Mouse (Mus musculus) heart, embryonic 12.5 days (tissue): ENCODE results near the gene Ppip5k2. TPM values are rescaled to one million over a fixed set of nuclear protein-coding genes. Genes with fewer than 3 reads are reported as not detected.

Experiments
- ATAC-seq: fragments of 200-750 bp; cut with Nextera tagmentation; 2 replicates; pipeline ENCODE4 v1.8.0; 2017; ENCODE audit warnings: moderate TSS enrichment, moderate library complexity; ENCODE audit not compliant: insufficient number of reproducible peaks, low FRiP score
- H3K27ac ChIP-seq: fragments of 300-500 bp; sonication (generic); 2 replicates; pipeline ENCODE4 v1.5.1; 2016; ENCODE audit warnings: mild to moderate bottlenecking, moderate library complexity; ENCODE audit not compliant: poor library complexity, severe bottlenecking
- H3K27me3 ChIP-seq: fragments of 300-500 bp; sonication (generic); replicated peaks from 2 replicates; pipeline ENCODE4 v1.6.1; 2016; ENCODE audit warnings: mild to moderate bottlenecking, moderate library complexity
- H3K36me3 ChIP-seq: fragments of 300-500 bp; sonication (generic); 2 replicates; pipeline ENCODE4 v1.6.1; 2016; ENCODE audit warnings: mild to moderate bottlenecking, moderate library complexity
- H3K4me1 ChIP-seq: fragments of 300-500 bp; sonication (generic); replicated peaks from 2 replicates; pipeline ENCODE4 v1.6.1; 2016; ENCODE audit warnings: mild to moderate bottlenecking
- H3K4me2 ChIP-seq: fragments of 300-500 bp; sonication (generic); 2 replicates; pipeline ENCODE4 v1.6.1; 2016; ENCODE audit warnings: mild to moderate bottlenecking, moderate library complexity
- H3K4me3 ChIP-seq: fragments of 300-500 bp; sonication (generic); 2 replicates; pipeline ENCODE4 v1.5.1; 2016; ENCODE audit warnings: mild to moderate bottlenecking
- H3K9ac ChIP-seq: fragments of 300-500 bp; sonication (generic); 2 replicates; pipeline ENCODE4 v1.6.1; 2016; ENCODE audit warnings: mild to moderate bottlenecking, moderate library complexity
- H3K9me3 ChIP-seq: fragments of 300-500 bp; sonication (generic); replicated peaks from 2 replicates; pipeline ENCODE4 v1.6.1; 2016; ENCODE audit warnings: mild to moderate bottlenecking, moderate library complexity
- WGBS: fragments of 180-500 bp; shearing (Covaris S2); methylation state at CpG from one replicate; pipeline ENCODE4 v1.1.7; 2016; 5-methylcytosine and 5-hydroxymethylcytosine counted together
- polyA plus RNA-seq: library from polyadenylated mRNA; unstranded; fragments of >200 nt; fragmentation: Nextera tagmentation; extraction: Ambion mirVana; gene quantifications from 2 replicates; pipeline ENCODE4 v1.2.1, GENCODE M21; 2016

Gene Ppip5k2
- polyA plus RNA-seq, 1 experiment from 2014 or later: 50.9 TPM

DNA sequence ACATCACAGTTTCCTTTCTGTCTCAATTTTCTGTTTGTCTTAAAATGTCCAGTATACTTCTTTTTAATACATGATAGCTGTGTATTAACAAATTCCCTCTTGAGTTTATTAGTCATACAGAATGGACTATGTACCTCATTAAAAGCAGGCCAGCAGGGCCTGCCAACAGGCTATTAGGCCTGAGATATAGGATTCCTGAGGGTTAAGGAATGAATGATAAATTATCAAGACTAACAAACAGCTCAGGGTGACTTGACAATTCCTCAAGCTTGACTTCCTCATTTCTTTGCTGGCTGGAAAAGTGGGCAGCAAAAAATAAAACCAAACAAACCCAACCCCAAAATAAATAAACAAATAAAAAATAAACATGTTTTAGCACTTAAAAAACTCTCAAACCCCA, 64.8 kb downstream of the Ppip5k2 start:
- H3K27me3 ChIP-seq: no peaks in the 10 kb centered on the region
- no peaks in the 10 kb centered on the region for H3K9me3 ChIP-seq
- no peaks in the 10 kb centered on the region for H3K4me1 ChIP-seq
- H3K4me2 ChIP-seq: no peak overlapping the region
- no peak overlapping the region for H3K9ac ChIP-seq
- no peak overlapping the region for H3K27ac ChIP-seq
- no peak for ATAC-seq
- H3K36me3 ChIP-seq: peaks cover 34% of the 10 kb centered on the region
- no peak overlapping the region for H3K4me3 ChIP-seq

DNA sequence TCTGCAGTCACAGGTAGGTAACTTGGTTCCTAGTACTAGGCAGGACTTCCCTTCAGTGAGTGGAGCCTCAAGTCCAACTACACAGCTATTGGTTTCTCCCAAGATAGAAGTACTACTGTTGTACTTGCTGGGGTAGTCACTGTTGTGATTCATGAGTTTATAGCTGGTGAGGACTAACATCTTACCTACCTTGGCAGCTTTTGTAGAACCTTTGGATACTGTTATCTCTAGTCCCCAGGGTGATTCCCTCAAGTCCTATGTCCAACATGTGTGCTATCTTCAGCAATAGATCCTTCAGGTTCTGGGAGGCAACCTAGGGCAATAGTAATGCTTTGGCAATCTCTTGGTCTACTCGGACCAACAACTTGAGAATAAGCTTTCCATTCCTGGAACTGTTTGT, 65.6 kb downstream of the Ppip5k2 start:
- Histone ChIP-seq H3K27me3 (no peaks in the 10 kb centered on the region), H3K4me1 (no peaks in the 10 kb centered on the region), H3K9ac (no peak overlapping the region), H3K9me3 (no peaks in the 10 kb centered on the region), H3K36me3 (peaks cover 30% of the 10 kb centered on the region), H3K27ac (no peak overlapping the region), H3K4me2 (no peak overlapping the region), H3K4me3 (no peak overlapping the region)
- no peak for ATAC-seq
- WGBS: 83% methylated on average over 1 of the region's 1 CpGs

GRCm38 (mm10) chr1:97698956-97699570, 71.1 kb downstream of the Ppip5k2 start:
- H3K4me2 ChIP-seq: peak overlapping the region; percentile 54
- 10% methylated on average over 11 of the region's 11 CpGs for WGBS
- no peaks in the 10 kb centered on the region for H3K9me3 ChIP-seq
- H3K9ac ChIP-seq: no peak overlapping the region
- peak; percentile 36; the same call in 1 of the 2 replicates for ATAC-seq
- H3K4me1 ChIP-seq: peaks cover 11% of the 10 kb centered on the region
- H3K27ac ChIP-seq: no peak overlapping the region
- no peak overlapping the region for H3K4me3 ChIP-seq
- no peaks in the 10 kb centered on the region for H3K27me3 ChIP-seq
- peaks cover 1% of the 10 kb centered on the region; the same call in 1 of the 2 replicates for H3K36me3 ChIP-seq

GRCm38 (mm10) chr1:97697273-97697672, 72.9 kb downstream of the Ppip5k2 start:
- Histone ChIP-seq H3K9me3 (no peaks in the 10 kb centered on the region), H3K36me3 (no peaks in the 10 kb centered on the region), H3K27me3 (no peaks in the 10 kb centered on the region), H3K27ac (no peak overlapping the region), H3K4me2 (no peak overlapping the region), H3K9ac (no peak overlapping the region), H3K4me1 (peaks cover 11% of the 10 kb centered on the region), H3K4me3 (no peak overlapping the region)
- ATAC-seq: no peak
- 92% methylated on average over 1 of the region's 1 CpGs for WGBS

GRCm38 (mm10) chr1:97693825-97694224, 76.4 kb downstream of the Ppip5k2 start:
- H3K27me3 ChIP-seq: no peaks in the 10 kb centered on the region
- ATAC-seq: no peak
- H3K36me3 ChIP-seq: no peaks in the 10 kb centered on the region
- H3K9ac ChIP-seq: no peak overlapping the region
- no peak overlapping the region for H3K4me3 ChIP-seq
- peaks cover 6% of the 10 kb centered on the region for H3K4me1 ChIP-seq
- H3K27ac ChIP-seq: no peak overlapping the region
- H3K9me3 ChIP-seq: no peaks in the 10 kb centered on the region
- no peak overlapping the region for H3K4me2 ChIP-seq

DNA sequence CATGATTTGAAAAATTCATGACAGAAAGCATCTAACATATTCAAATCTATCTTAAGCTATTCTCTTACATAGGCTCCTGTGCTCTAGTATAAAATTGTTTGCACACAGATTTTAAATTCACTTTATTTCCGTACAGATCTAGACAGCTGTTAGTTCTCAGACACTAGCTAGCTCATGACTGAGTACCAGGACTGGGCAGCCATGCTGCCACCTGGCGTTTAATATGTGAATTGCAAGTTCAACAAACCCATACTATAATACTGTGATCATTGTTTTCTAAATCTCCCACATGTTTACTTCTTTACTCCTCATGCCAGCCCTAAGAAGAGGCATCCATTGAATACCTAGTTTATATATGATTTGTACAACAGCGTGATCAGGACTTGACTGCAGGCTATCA, 81.5 kb downstream of the Ppip5k2 start:
- Histone ChIP-seq H3K4me2 (no peak overlapping the region), H3K4me1 (no peaks in the 10 kb centered on the region), H3K4me3 (no peak overlapping the region), H3K27me3 (no peaks in the 10 kb centered on the region), H3K27ac (no peak overlapping the region), H3K36me3 (no peaks in the 10 kb centered on the region), H3K9me3 (no peaks in the 10 kb centered on the region), H3K9ac (no peak overlapping the region)
- no peak for ATAC-seq
- 9% methylated on average over 3 of the region's 3 CpGs for WGBS

DNA sequence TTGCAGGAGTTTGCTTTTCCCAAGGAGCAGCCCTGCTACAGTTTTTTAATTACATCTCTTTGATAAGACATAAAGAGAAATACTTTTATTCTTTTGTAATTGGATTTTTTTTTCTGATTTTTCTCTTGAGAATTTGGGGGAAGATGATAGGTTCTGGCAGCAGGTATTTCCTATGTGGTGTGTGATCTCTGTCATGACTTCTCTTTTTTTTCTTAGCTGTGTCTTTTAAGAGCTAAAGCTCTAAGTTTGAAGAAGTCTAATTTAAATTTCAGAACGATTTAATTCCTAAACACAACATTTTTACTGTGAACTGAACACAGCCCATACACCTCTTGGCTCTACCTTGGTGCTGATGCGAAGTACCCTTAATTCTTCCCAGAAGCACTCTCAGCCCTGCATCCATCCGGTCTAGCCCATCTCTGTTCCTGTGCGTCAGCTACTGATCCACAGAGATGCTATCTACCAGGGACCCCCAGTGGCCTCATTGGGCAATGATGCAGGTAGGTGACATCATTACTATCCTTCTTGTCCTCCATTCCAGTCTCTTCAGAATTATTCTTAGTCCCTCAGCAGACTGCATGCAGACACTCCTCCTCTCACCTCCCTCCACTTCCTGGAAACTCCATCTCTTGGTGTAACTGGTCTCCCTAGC, 93.6 kb downstream of the Ppip5k2 start:
- H3K4me3 ChIP-seq: no peak overlapping the region
- no peaks in the 10 kb centered on the region; the same call in 1 of the 2 replicates for H3K4me1 ChIP-seq
- no peaks in the 10 kb centered on the region for H3K36me3 ChIP-seq
- H3K27me3 ChIP-seq: no peaks in the 10 kb centered on the region
- no peak overlapping the region for H3K27ac ChIP-seq
- no peaks in the 10 kb centered on the region for H3K9me3 ChIP-seq
- H3K4me2 ChIP-seq: no peak overlapping the region
- H3K9ac ChIP-seq: no peak overlapping the region
- ATAC-seq: no peak
- WGBS: 63% methylated on average over 4 of the region's 4 CpGs

GRCm38 (mm10) chr1:97676115-97676514, 94.1 kb downstream of the Ppip5k2 start:
- no peak for ATAC-seq
- no peaks in the 10 kb centered on the region; the same call in 1 of the 2 replicates for H3K4me1 ChIP-seq
- no peaks in the 10 kb centered on the region for H3K27me3 ChIP-seq
- no peaks in the 10 kb centered on the region for H3K9me3 ChIP-seq
- H3K4me2 ChIP-seq: no peak overlapping the region
- WGBS: 62% methylated on average over 2 of the region's 2 CpGs
- no peaks in the 10 kb centered on the region for H3K36me3 ChIP-seq
- no peak overlapping the region for H3K27ac ChIP-seq
- H3K9ac ChIP-seq: no peak overlapping the region
- H3K4me3 ChIP-seq: no peak overlapping the region

- H3K27me3 ChIP-seq: no peaks in the 10 kb centered on the region
- H3K27ac ChIP-seq: no peak overlapping the region
These were observed 97.4 kb downstream of the Ppip5k2 start for GRCm38 (mm10) chr1:97672849-97673248.

GRCm38 (mm10) chr1:97667288-97667687, 102.9 kb downstream of the Ppip5k2 start:
- WGBS: 97% methylated on average over 1 of the region's 1 CpGs
- no peak overlapping the region for H3K4me2 ChIP-seq
- ATAC-seq: no peak
- 0 out of 2 replicates have a peak, but pooled peaks cover 3% of the 10 kb centered on the region for H3K4me1 ChIP-seq
- H3K27me3 ChIP-seq: no peaks in the 10 kb centered on the region
- no peak overlapping the region for H3K9ac ChIP-seq
- no peak overlapping the region for H3K27ac ChIP-seq
- H3K36me3 ChIP-seq: no peaks in the 10 kb centered on the region
- no peak overlapping the region for H3K4me3 ChIP-seq
- H3K9me3 ChIP-seq: no peaks in the 10 kb centered on the region

More at GRCm38 (mm10) chr1:97672849-97673248, 97.4 kb downstream of the Ppip5k2 start:
- H3K4me3 ChIP-seq: no peak overlapping the region
- H3K36me3 ChIP-seq: no peaks in the 10 kb centered on the region
- ATAC-seq: no peak
- no peak overlapping the region for H3K9ac ChIP-seq
- WGBS: 40% methylated on average over 2 of the region's 2 CpGs
- no peaks in the 10 kb centered on the region for H3K9me3 ChIP-seq
- H3K4me2 ChIP-seq: no peak overlapping the region
- H3K4me1 ChIP-seq: no peaks in the 10 kb centered on the region; the same call in 1 of the 2 replicates

- Histone ChIP-seq H3K9ac (peak overlapping the region; percentile 81), H3K27ac (peak overlapping the region; percentile 79; the same call in 1 of the 2 replicates), H3K36me3 (no peaks in the 10 kb centered on the region), H3K4me3 (peak overlapping the region; percentile 91), H3K9me3 (no peaks in the 10 kb centered on the region), H3K27me3 (no peaks in the 10 kb centered on the region), H3K4me1 (peaks cover 10% of the 10 kb centered on the region), H3K4me2 (peak overlapping the region; percentile 96)
- WGBS: 18% methylated on average over 7 of the region's 7 CpGs
- ATAC-seq: no peak
These were observed 107.9 kb downstream of the Ppip5k2 start for GRCm38 (mm10) chr1:97662324-97662723.
